Mouse (Mus musculus) thymus, postnatal 14 days (tissue): Measurements from ENCODE around the gene Cyp2j13.
"Not testable (repeated sequence)": the region's sequence is repeated elsewhere in the genome, so short reads cannot be mapped to it uniquely, and the experiment has no call there.

ENCODE experiments used
- DNase-seq: peaks from one replicate; pipeline ENCODE4 v3.0.0; 2021

Gene Cyp2j13

GRCm38 (mm10) chr4:96077261-96078125 is at the start of gene Cyp2j13:
Gene Cyp2j13 (minus strand): TSS chr4:96077546.
- no peak for DNase-seq

DNA sequence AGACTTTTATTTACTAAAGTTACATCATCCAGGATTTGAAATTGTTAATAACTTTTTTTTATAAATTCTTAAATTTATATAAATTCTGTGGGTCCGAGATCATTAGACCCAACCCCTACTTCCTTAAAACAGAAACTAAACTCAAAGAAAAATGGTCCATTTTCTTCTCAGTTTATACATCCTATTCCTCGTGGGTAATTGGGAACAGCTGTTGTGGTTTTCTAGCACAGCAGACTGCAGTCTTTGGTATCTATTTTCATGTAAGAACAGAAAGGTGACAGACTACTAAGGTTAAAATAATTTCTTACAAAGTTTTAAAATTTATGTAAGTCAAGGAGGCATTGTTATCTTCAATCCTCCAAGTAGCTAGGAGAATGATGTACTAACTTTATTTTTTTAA is 19.5 kb upstream of the Cyp2j13 start:
- no peak for DNase-seq

DNA sequence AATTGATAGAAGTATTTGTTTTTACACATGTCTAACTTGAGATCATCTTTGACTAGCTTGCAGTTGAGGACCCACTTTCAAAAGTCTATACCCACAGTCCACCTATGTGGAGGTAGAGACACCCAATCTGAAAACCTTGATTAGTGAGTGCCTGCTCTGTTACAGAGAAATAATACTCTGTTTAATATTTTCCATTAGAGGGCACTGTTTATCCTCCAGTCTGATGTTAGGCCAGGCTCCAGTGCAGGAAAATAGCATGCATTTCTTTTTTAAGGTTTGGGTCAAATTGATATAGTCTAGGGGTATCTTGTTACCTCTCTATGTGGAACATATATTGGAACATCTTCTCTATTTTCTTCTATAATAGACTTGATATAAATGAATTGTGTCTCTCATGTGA is 14.5 kb upstream of the Cyp2j13 start:
- no peak for DNase-seq

DNA sequence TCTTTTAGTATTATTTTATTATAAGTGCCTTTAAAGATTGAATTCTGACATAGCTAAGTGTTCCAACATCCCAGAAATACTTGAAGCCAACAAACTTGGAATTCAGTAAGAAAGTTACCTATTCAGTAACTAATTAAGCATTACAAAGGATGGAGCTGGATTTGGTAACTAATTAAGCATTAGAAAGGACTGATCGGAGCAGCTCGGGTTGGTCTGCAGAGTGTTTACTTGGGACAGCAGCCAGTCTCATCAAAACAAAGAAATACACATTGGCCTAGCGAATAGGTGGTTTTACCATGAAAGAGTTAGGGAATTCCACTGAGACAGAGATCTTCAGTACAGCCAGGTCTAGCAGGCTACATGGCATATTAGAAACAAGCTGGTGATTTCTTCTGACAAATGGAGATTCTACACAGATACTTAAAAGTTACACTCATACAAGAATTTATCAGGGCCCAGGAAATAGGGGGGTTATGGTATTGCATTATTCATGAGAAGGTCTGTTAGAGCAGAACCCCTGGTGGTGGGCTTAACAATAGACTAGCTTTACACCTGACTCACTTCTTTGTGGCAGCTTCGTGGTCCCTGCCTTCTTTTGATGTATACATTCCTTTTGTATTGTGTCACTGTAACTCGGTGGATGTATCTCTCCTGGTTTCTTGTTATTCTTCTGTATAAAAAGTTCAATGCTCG is 12.2 kb upstream of the Cyp2j13 start:
- not testable (repeated sequence) for DNase-seq

DNA sequence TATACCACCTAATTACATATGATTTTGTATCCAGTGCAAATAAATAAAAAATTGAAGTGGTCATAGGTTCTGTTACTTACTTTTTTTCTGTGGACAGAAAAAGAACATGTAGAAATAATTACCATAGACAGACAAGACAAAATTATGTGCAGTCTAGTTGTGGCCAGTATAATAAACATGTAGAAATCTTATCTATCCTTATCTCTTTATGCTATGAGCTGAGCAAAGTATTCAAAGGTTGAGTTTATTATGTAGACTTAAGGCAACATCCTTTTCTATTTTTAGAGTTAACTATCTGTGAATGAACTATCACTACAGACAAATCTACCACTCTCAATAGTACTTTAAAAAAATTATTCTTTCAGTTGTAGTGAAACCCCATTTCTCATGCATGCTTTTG is 962 bp upstream of the Cyp2j13 start:
- no peak for DNase-seq

DNA sequence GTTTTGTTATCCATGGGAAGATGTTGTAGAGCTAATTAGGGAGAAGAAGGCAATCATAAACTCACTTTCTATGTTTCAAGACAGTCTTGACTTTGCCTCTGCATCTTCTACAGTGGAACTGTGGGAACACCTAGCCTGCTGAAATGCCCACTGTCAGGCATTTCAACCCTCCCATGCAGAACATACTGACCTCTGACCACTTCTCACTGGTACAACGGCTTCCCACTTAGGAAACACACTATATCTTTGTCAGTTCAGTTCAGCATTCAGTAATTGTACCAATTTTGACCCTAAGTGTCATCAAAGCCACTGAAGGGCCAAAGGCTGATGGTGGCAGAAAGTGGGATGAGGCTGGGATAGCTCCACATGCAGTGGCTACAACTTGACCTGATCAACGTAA is 15.3 kb downstream of the Cyp2j13 start:
- DNase-seq, result no peak

DNA sequence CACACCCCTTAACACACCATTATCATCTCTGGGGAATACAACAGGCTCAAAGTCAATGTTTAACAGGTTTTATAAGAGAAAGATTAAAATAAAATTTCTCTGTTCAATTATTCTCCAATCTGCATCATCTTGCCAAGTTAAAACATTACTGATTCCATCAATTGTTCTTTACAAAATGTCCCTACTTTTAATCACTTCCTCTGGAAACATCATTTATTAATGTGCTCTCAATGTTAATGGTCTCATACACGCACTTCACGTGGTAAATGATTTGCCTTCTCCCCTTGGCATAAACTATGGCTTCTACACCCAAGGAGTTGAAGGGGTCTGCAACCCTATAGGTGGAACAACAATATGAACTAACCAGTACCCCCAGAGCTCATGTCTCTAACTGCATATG is 17.2 kb downstream of the Cyp2j13 start:
- no peak for DNase-seq

DNA sequence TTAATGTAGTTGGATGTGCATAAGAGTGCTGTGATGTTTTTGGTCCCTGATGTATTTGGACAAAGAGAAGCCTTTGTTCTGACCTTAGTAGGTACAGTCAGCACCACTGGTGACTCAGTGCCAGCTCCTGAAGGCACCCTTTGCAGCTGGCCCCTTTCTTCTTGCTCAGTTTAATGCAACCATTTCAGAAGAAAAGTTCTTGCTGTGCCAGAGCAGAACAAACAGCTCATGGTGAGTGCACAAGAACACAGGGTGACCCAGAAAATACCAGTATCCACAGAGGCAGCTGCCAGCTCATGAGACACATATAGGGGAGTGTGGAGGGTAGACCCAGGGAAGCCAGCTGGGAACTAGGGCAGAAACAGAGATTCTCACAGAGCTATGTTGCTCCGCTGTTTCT is 48.9 kb downstream of the Cyp2j13 start:
- DNase-seq, result no peak

GRCm38 (mm10) chr4:96022803-96023202 is 54.5 kb downstream of the Cyp2j13 start:
- no peak for DNase-seq

DNA sequence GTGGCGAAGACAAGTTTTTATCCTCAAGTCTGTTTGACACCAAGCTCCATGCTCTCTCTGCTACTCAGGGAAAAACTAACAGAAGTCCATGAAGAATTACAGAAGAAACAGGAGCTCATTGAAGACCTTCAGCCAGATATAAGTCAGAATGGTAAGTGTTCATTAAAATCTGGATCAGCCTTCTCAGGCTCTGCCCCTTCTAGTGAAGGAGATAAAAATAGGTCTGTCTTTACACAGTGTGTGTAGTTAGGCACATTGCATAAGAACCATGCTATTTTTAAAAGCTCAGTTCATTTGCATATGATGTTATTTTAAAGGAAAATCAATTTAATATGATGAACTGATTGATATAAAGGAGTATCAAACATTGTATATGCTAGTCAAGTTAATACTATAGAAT is 60.5 kb downstream of the Cyp2j13 start:
- DNase-seq, result no peak

DNA sequence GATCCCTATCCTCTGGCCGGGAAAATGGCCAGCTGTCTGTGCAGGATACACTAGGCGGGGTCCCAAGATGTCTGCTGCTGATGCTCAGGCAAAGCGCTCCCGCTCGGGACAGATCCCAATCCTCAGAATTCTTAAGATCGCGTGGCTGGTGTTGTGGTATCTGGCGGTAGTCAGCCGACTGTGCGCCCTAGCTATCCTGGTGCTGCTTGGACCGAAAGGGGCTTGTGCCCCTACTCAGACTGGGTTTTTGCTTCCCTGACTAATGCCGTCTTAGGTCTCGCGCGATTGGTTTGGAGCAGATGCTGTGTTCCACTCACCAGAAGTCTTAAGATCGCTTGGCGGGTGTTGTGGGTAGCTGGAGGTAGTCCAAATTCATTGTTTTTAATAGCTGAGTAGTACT is 95.1 kb downstream of the Cyp2j13 start:
- not testable (repeated sequence) for DNase-seq
